Mouse (Mus musculus) heart, embryonic 14.5 days (tissue): ENCODE measurements around the gene Gm17409. TPM values are rescaled to one million over a fixed set of nuclear protein-coding genes. Genes with fewer than 3 reads are reported as not detected.

Experiments
- ATAC-seq: fragments of 200-750 bp; cut with Nextera tagmentation; 2 replicates; pipeline ENCODE4 v1.8.0; 2017; ENCODE audit warnings: low read depth, moderate TSS enrichment; ENCODE audit not compliant: insufficient number of reproducible peaks, insufficient read depth, low FRiP score
- H3K27ac ChIP-seq, 2 experiments: fragments of 200-500 bp in 1 of 2; fragments of 300-500 bp in 1 of 2; sonication (generic) in 1 of 2; replicated peaks in 1 of 2; 2 replicates each; pipeline ENCODE4 v1.5.1; 2012 to 2014; ENCODE audit warnings: low read depth in 2 of 2, low read length in 2 of 2, control low read depth in 1 of 2, mild to moderate bottlenecking in 1 of 2, mixed read lengths in 1 of 2; ENCODE audit not compliant: control insufficient read depth in 1 of 2, insufficient read depth in 1 of 2
- H3K27me3 ChIP-seq: fragments of 300-500 bp; sonication (generic); 2 replicates; pipeline ENCODE4 v1.6.1; 2014; ENCODE audit warnings: mild to moderate bottlenecking, low read length, control low read depth; ENCODE audit not compliant: control insufficient read depth, insufficient read depth
- H3K36me3 ChIP-seq: fragments of 300-500 bp; sonication (generic); 2 replicates; pipeline ENCODE4 v1.6.1; 2014; ENCODE audit warnings: mild to moderate bottlenecking, control low read depth, low read length, mixed read lengths; ENCODE audit not compliant: control insufficient read depth, insufficient read depth
- H3K4me1 ChIP-seq, 2 experiments: fragments of 200-500 bp in 1 of 2; fragments of 300-500 bp in 1 of 2; sonication (generic) in 1 of 2; 2 replicates each; pipeline ENCODE4 v1.6.1; 2012 to 2014; ENCODE audit warnings: low read length in 2 of 2, control low read depth in 1 of 2, mixed read lengths in 1 of 2; ENCODE audit not compliant: control insufficient read depth in 2 of 2, insufficient read depth in 2 of 2
- H3K4me2 ChIP-seq: fragments of 300-500 bp; sonication (generic); 2 replicates; pipeline ENCODE4 v1.6.1; 2014; ENCODE audit warnings: mild to moderate bottlenecking, low read length
- H3K4me3 ChIP-seq, 2 experiments: fragments of 200-500 bp in 1 of 2; fragments of 300-500 bp in 1 of 2; sonication (generic) in 1 of 2; 2 replicates each; pipeline ENCODE4 v1.5.1; 2012 to 2014; ENCODE audit warnings: low read length in 2 of 2, mild to moderate bottlenecking in 2 of 2, control low read depth in 1 of 2, low read depth in 1 of 2, moderate library complexity in 1 of 2; ENCODE audit not compliant: control insufficient read depth in 1 of 2, insufficient read depth in 1 of 2
- H3K9ac ChIP-seq: fragments of 300-500 bp; sonication (generic); 2 replicates; pipeline ENCODE4 v1.6.1; 2014; ENCODE audit warnings: mild to moderate bottlenecking, low read length
- H3K9me3 ChIP-seq: fragments of 300-500 bp; sonication (generic); 2 replicates; pipeline ENCODE4 v1.6.1; 2016; ENCODE audit warnings: low read length, control low read depth; ENCODE audit not compliant: control insufficient read depth
- WGBS: fragments of 180-500 bp; shearing (Covaris S2); extraction: QIAGEN DNeasy Blood & Tissue Kit; methylation state at CpG from one replicate; pipeline ENCODE4 v1.1.7; 2014; 5-methylcytosine and 5-hydroxymethylcytosine counted together
- polyA plus RNA-seq: library from polyadenylated mRNA; unstranded; fragments of >200 nt; fragmentation: Nextera tagmentation; extraction: Ambion mirVana; gene quantifications from 2 replicates; pipeline ENCODE4 v1.2.1, GENCODE M21; 2014

The Gm17409 gene
- polyA plus RNA-seq, 1 experiment from 2014 or later, result not detected

DNA sequence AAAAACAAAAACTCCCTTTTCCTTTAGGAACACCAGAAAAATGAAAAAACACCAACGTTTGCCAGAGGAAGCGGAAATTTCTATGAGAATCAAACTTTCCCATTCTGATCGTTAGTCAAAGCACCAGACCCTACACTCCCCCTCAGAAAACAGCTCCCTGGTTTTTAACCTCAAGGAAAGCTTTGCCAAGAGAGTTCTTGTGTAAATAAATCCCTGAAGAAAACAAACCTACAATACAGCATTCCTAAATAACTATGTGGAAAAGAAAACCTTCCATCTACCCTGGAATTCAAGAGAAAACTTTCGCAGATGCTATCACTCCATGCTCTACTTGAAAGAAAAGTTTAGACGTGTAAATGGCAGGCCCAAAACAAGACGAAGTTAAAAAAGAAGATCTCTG, 47.0 kb downstream of the Gm17409 start:
- Histone ChIP-seq H3K27me3 (no peaks in the 10 kb centered on the region), H3K9me3 (no peaks in the 10 kb centered on the region), H3K36me3 (no peaks in the 10 kb centered on the region; the same call in 1 of the 2 replicates), H3K4me1 (peaks cover 23 to 80% of the 10 kb centered on the region in 2 experiments), H3K27ac (peak overlapping the region; percentile 67 to 86), H3K9ac (no peak overlapping the region), H3K4me3 (no peak overlapping the region), H3K4me2 (peak overlapping the region; percentile 33)
- 41% methylated on average over 6 of the region's 6 CpGs for WGBS
- ATAC-seq, result no peak

GRCm38 (mm10) chr2:58518517-58518916, 48.6 kb downstream of the Gm17409 start:
- WGBS, result 94% methylated on average over 1 of the region's 1 CpGs
- Histone ChIP-seq H3K4me3 (no peak overlapping the region), H3K27ac (peak overlapping the region in 1 of 2 experiments; percentile 64; a peak in 3 of 4 replicates), H3K9me3 (no peaks in the 10 kb centered on the region), H3K9ac (no peak overlapping the region), H3K4me2 (no peak overlapping the region), H3K27me3 (no peaks in the 10 kb centered on the region), H3K36me3 (no peaks in the 10 kb centered on the region; the same call in 1 of the 2 replicates), H3K4me1 (peaks cover 19 to 87% of the 10 kb centered on the region in 2 experiments)
- no peak for ATAC-seq

Other genes starting within 250 kb of the Gm17409 start
- 2.0 and 3.6 TPM in 2 replicates for gene Acvr1c, start 112.2 kb upstream of the Gm17409 start, polyA plus RNA-seq
- 12.5 and 12.6 TPM in 2 replicates for gene Acvr1, start 97.0 kb downstream of the Gm17409 start, polyA plus RNA-seq
- gene Upp2, start 97.2 kb downstream of the Gm17409 start, polyA plus RNA-seq, result 6.1 and 7.5 TPM in 2 replicates